Mouse (Mus musculus): ENCODE data around the gene Cfap43. TPM values are rescaled to one million over a fixed set of nuclear protein-coding genes. Genes with fewer than 3 reads are reported as not detected.

Gene Cfap43
- polyA plus RNA-seq, 1 experiment from 2014 or later = 0.09 TPM

DNA sequence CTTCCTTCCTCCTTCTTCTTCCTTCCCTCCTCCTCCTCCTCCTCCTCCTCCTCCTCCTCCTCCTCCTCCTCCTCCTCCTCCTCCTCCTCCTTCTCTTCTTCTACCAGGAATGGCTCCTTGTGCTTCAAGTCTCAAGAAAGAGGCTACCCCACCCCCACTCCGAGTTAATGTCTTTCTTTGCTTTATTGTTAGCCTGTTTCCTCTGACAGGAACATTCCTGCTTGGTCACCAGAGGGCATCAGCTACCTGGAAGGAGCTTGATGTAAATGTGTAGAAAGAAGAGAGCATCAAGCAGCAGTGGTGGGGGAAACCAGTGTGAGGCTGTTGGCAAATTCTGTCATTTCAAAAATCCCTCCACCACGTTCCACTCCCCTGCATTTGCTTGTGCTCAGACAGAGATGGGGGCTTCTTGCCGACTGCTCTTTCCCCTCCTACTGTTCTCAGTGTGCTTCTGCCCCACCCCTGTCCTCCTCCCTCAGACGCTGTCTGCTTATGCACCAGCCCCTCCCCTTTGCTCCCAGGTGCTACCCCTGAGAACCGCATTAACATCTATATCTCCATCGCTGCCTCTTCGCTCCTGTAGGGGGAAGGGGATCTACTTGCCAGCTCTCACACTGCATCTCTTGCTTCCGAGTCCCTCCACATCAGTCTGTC is 96.8 kb downstream of the Cfap43 start:
- Histone ChIP-seq H3K9me3 (replicated peaks) (no peaks in the 10 kb centered on the region), H3K27ac (no peak overlapping the region), H3K27me3 (ENCODE audit: low read depth, poor library complexity, severe bottlenecking) (peaks cover 20% of the 10 kb centered on the region), H3K4me1 (peaks cover 29% of the 10 kb centered on the region), H3K36me3 (no peaks in the 10 kb centered on the region), H3K4me3 (no peak overlapping the region)
- peak; percentile 28 for DNase-seq (ENCODE audit: low spot score)
- 22% methylated on average over 8 of the region's 8 CpGs for WGBS

- Histone ChIP-seq H3K4me3 (no peak overlapping the region), H3K27me3 (ENCODE audit: low read depth, poor library complexity, severe bottlenecking) (peaks cover 20% of the 10 kb centered on the region), H3K27ac (no peak overlapping the region), H3K4me1 (peaks cover 29% of the 10 kb centered on the region), H3K36me3 (no peaks in the 10 kb centered on the region), H3K9me3 (replicated peaks) (no peaks in the 10 kb centered on the region)
- DNase-seq (ENCODE audit: low spot score) = no peak
- WGBS = 59% methylated on average over 7 of the region's 7 CpGs
These were observed 97.6 kb downstream of the Cfap43 start for GRCm38 (mm10) chr19:47821494-47821872.

DNA sequence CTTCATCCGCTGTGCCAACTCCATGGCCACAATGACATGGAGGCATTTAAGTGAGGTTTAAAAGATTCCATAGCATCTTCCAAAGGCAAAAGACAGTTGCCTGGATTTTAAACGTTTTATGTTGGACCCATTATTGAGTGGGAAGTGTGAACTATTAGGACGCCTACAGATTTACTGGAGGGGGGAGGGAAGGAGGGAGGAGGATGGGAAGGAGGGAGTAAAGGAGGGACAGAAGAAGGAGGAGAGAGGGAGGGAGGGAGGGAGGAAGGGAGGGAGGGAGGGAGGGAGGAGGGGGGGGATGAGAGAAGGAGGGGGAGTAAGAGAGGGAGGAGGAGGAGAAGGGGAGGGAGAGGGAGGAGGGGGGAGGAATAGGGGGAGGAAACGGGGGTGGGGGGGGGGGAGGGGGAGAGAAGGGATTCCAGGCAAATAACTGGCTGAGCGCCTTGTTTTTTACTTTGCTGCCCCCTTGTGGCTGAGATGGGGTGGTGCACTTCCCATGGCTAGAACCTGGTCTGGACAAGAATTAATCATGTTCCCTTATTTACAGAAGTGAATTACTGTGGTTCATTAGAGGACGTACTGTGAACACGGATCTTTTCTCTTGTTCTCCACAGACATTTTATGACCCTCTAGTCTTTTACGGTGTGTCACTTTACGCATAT is 98.1 kb downstream of the Cfap43 start:
- WGBS = 21% methylated on average over 8 of the region's 9 CpGs
- no peaks in the 10 kb centered on the region for H3K36me3 ChIP-seq
- peak; percentile 83 for DNase-seq (ENCODE audit: low spot score)
- H3K27ac ChIP-seq = peak overlapping the region; percentile 61; the same call in 1 of the 2 replicates
- no peaks in the 10 kb centered on the region for H3K9me3 ChIP-seq (replicated peaks)
- no peak overlapping the region for H3K4me3 ChIP-seq
- H3K27me3 ChIP-seq (ENCODE audit: low read depth, poor library complexity, severe bottlenecking) = peaks cover 20% of the 10 kb centered on the region
- H3K4me1 ChIP-seq = peaks cover 29% of the 10 kb centered on the region

DNA sequence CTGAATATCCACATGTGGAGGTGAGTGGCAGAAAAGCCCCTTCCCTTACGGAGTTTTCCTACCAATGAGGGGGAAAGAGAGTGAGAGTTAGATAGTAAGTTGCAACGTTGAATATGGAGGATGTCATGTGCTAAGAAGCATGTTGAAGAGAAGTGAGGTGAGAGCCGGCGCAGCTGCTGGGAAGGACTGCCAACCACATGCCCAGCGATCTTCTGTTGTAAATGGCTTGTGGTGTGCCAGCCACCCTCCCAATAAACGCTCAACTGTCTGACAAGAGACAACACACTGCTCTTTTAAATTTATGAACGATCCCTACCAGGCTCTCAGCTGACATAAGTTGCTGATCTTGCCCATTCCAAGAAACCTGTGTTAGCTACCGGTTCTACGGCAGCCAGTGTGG is 101.4 kb downstream of the Cfap43 start:
- Histone ChIP-seq H3K27ac (no peak overlapping the region), H3K9me3 (replicated peaks) (no peaks in the 10 kb centered on the region), H3K4me1 (peaks cover 29% of the 10 kb centered on the region), H3K27me3 (ENCODE audit: low read depth, poor library complexity, severe bottlenecking) (peaks cover 8% of the 10 kb centered on the region), H3K36me3 (no peaks in the 10 kb centered on the region), H3K4me3 (no peak overlapping the region)
- 88% methylated on average over 9 of the region's 9 CpGs for WGBS
- no peak for DNase-seq (ENCODE audit: low spot score)

- no peak overlapping the region for H3K4me3 ChIP-seq
- no peaks in the 10 kb centered on the region for H3K9me3 ChIP-seq (replicated peaks)
- no peaks in the 10 kb centered on the region for H3K27me3 ChIP-seq (ENCODE audit: low read depth, poor library complexity, severe bottlenecking)
- no peak overlapping the region for H3K27ac ChIP-seq
- 84% methylated on average over 5 of the region's 5 CpGs for WGBS
- no peak for DNase-seq (ENCODE audit: low spot score)
- peaks cover 6% of the 10 kb centered on the region for H3K4me1 ChIP-seq
- H3K36me3 ChIP-seq = no peaks in the 10 kb centered on the region
These were observed 104.4 kb downstream of the Cfap43 start for GRCm38 (mm10) chr19:47814721-47815120.

DNA sequence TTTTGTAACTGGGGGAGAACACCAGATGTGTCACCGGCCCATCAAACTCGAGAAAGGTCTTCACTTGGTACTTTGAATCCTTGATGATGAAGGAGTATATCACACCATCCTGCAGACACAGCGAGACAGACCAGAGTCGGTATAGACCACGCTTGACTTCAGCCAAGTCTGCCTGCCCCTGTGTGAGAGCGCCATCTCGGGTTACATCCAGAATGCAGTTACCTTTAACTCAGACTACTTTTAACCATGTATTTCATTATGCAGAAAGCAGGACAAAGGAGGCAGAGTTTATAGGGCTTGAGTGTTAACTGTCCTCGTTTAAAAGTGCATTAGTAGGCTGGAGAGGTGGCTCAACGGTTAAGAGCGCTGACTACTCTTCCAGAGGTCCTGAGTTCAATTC is 107.0 kb downstream of the Cfap43 start:
- no peaks in the 10 kb centered on the region for H3K36me3 ChIP-seq
- WGBS = 77% methylated on average over 10 of the region's 10 CpGs
- no peaks in the 10 kb centered on the region for H3K27me3 ChIP-seq (ENCODE audit: low read depth, poor library complexity, severe bottlenecking)
- no peak overlapping the region for H3K27ac ChIP-seq
- H3K9me3 ChIP-seq (replicated peaks) = no peaks in the 10 kb centered on the region
- DNase-seq (ENCODE audit: low spot score) = no peak
- no peak overlapping the region for H3K4me3 ChIP-seq
- no peaks in the 10 kb centered on the region for H3K4me1 ChIP-seq

DNA sequence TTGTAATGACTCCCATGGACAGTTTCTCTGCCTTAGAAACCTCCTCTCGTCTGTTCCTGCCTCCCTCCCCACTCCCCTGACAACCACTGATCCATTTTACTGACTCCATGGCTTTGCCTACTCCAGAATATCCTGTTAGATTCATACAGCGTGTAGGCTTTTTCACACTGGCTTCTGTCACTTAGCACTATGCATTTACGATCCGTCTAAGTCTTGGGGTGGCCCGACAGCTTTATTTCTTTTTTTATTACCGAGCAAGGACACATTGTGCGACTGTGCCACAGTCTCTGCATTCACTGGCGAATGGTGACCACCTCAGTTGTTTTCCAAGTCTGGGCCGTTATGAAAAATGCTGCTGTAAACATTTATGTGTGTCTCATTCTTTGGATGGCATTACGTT is 120.5 kb downstream of the Cfap43 start:
- Histone ChIP-seq H3K9me3 (replicated peaks) (no peaks in the 10 kb centered on the region), H3K36me3 (no peaks in the 10 kb centered on the region), H3K4me1 (peaks cover 18% of the 10 kb centered on the region; the same call in 1 of the 2 replicates), H3K27ac (peak overlapping the region; percentile 27), H3K4me3 (peak overlapping the region; percentile 7; the same call in 1 of the 2 replicates), H3K27me3 (ENCODE audit: low read depth, poor library complexity, severe bottlenecking) (no peaks in the 10 kb centered on the region)
- DNase-seq (ENCODE audit: low spot score) = no peak
- 48% methylated on average over 10 of the region's 10 CpGs for WGBS

- no peak for DNase-seq (ENCODE audit: low spot score)
- Histone ChIP-seq H3K27ac (no peak overlapping the region), H3K4me3 (no peak overlapping the region), H3K9me3 (replicated peaks) (no peaks in the 10 kb centered on the region), H3K27me3 (ENCODE audit: low read depth, poor library complexity, severe bottlenecking) (no peaks in the 10 kb centered on the region), H3K36me3 (no peaks in the 10 kb centered on the region), H3K4me1 (peaks cover 15% of the 10 kb centered on the region; the same call in 1 of the 2 replicates)
- WGBS = 78% methylated on average over 7 of the region's 7 CpGs
These were observed 122.4 kb downstream of the Cfap43 start for GRCm38 (mm10) chr19:47796699-47797098.

DNA sequence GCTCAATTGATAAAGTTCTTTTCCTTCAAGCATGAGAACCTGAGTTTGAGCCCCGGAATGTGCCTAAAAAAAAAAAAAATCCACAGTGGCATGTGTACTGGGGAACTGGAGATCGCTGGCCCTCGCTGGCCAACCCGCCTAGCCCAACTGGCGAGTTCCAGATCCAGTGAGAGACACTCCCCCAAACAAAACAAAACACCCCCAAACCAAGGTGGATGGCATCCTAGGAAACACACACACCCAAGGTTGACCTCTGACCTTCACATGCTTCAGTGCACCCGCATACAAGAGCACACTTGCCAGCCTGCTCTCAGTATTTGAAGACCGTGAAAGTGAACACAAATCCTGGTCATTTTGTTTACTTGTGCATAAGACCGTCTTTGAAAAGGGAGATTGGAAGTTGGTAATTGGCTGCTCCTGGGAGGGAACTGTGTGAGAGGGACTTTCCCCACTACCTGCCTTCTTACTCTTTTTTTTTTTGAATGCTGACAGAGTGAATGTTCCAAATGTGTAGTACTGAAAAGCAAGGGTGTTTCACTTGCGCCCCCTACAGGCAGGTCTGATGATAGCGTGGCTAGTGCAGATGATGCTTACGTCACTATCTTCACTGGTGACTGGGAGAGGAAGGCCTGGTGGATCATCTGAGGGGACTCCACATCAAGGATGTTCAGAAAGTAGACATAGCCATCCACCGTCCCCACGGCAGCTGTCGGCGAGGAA is 123.9 kb downstream of the Cfap43 start:
- no peaks in the 10 kb centered on the region for H3K9me3 ChIP-seq (replicated peaks)
- no peak overlapping the region for H3K27ac ChIP-seq
- H3K4me3 ChIP-seq = no peak overlapping the region
- peaks cover 15% of the 10 kb centered on the region; the same call in 1 of the 2 replicates for H3K4me1 ChIP-seq
- H3K36me3 ChIP-seq = no peaks in the 10 kb centered on the region
- DNase-seq (ENCODE audit: low spot score) = peak; percentile 65
- H3K27me3 ChIP-seq (ENCODE audit: low read depth, poor library complexity, severe bottlenecking) = no peaks in the 10 kb centered on the region
- 61% methylated on average over 15 of the region's 15 CpGs for WGBS

GRCm38 (mm10) chr19:47794331-47794730 is 124.8 kb downstream of the Cfap43 start:
- no peak overlapping the region for H3K27ac ChIP-seq
- H3K4me1 ChIP-seq = peaks cover 15% of the 10 kb centered on the region; the same call in 1 of the 2 replicates
- no peak overlapping the region for H3K4me3 ChIP-seq
- DNase-seq (ENCODE audit: low spot score) = no peak
- no peaks in the 10 kb centered on the region for H3K36me3 ChIP-seq
- WGBS = 40% methylated on average over 5 of the region's 5 CpGs
- no peaks in the 10 kb centered on the region for H3K27me3 ChIP-seq (ENCODE audit: low read depth, poor library complexity, severe bottlenecking)
- no peaks in the 10 kb centered on the region for H3K9me3 ChIP-seq (replicated peaks)

GRCm38 (mm10) chr19:47790316-47791020 is 128.6 kb downstream of the Cfap43 start:
- Histone ChIP-seq H3K27me3 (ENCODE audit: low read depth, poor library complexity, severe bottlenecking) (no peaks in the 10 kb centered on the region), H3K4me1 (no peaks in the 10 kb centered on the region), H3K4me3 (no peak overlapping the region), H3K27ac (no peak overlapping the region), H3K9me3 (replicated peaks) (no peaks in the 10 kb centered on the region), H3K36me3 (no peaks in the 10 kb centered on the region)
- no peak for DNase-seq (ENCODE audit: low spot score)
- 94% methylated on average over 11 of the region's 11 CpGs for WGBS

DNA sequence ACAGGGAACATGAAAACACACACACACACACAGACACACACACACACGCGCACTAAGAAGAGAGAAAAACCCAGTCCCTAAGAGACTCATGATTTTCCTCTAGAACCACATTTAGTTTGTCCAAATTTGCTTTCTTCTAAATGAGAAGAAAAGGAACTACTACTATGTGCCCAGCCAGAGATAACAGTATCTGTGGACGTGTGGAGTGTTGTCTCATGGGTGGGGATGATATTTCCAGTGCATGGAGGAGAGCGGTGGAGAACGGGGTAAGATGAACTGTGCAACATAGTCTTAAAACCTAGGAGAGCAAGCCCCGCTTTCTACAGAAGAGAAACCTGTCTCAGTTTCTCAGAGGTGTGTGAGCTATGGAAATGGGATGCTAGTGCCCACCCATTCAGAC is 135.2 kb downstream of the Cfap43 start:
- no peak for DNase-seq (ENCODE audit: low spot score)
- Histone ChIP-seq H3K27me3 (ENCODE audit: low read depth, poor library complexity, severe bottlenecking) (no peaks in the 10 kb centered on the region), H3K36me3 (no peaks in the 10 kb centered on the region), H3K27ac (no peak overlapping the region), H3K9me3 (replicated peaks) (no peaks in the 10 kb centered on the region), H3K4me1 (no peaks in the 10 kb centered on the region), H3K4me3 (no peak overlapping the region)
- WGBS = 91% methylated on average over 6 of the region's 6 CpGs
